Mouse (Mus musculus): ENCODE data around the gene Gm6096.

DNA sequence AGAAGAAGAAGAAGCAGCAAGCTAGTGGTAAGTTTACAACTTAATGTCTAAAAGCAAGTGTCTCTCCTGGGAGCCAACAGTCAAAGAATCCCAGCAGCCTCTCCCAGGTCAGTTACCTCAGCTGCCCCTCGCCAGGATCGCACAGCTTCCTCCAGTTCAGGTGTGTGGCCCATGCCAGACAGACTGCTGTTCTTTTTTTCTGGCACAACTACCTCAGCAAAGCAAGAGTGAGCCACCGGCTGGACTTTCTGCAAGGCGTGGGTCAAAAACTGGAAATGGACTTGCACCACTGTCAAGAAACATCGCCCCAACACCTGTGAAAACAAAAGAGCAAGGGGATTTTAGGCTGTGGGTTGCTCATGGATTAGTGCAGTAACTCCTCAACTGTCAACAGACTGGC is 12.6 kb downstream of the Gm6096 start:
- TF ChIP-seq CTCF (IDR thresholded peaks at IDR 0.05; ENCODE audit: control insufficient read depth, insufficient read depth, insufficient replicate concordance, low read depth, low read length) (no peak), POLR2A (IDR thresholded peaks at IDR 0.05; ENCODE audit: control insufficient read depth, low read depth, low read length) (no peak)
